Mouse (Mus musculus): ENCODE measurements at regions not wholly inside any gene's neighbourhood (a gene's known extent, or its start where the extent isn't known, plus 50 kb on each side); places are given as distances from the start of the nearest gene placed in this dataset.

DNA sequence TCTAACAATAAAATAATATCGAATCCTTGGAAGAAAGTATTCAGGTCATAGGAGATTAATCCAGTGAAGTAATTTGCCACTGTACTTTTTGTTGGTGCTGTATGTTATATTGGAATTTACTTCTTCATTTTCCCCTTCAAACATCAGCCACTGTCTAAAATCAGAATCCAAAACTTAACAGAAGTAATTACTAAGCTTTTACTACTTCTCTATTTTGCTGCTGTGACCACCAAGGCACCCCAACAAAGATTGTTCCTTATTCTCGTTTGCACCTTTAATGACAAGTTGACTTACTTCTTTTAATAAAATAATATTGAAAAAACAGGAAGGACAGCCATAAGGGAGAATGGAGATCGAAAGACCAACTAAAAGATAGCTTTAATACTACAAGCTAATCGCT, 1130.1 kb upstream of the Cited2 start:
- TF ChIP-seq POLR2A (IDR thresholded peaks at IDR 0.05; ENCODE audit: borderline replicate concordance, control insufficient read depth, low read depth, low read length) (no peak), CTCF (IDR thresholded peaks at IDR 0.05; ENCODE audit: control insufficient read depth, insufficient read depth, low read length) (no peak)

Data from bone marrow, adult 2 months (tissue).